Mouse (Mus musculus) heart, postnatal 0 days (tissue): ENCODE measurements around the gene Csgalnact2.

ENCODE experiments used
- CTCF ChIP-seq: IDR thresholded peaks from 2 replicates; pipeline ENCODE4 v1.5.1; 2016; ENCODE audit warnings: antibody characterized with exemption, control low read depth, low read depth
- EP300 ChIP-seq: IDR thresholded peaks from 2 replicates; pipeline ENCODE4 v1.6.1; 2016; ENCODE audit warnings: antibody characterized with exemption, low read depth

GRCm38 (mm10) chr6:118180085-118180423 is 41.1 kb upstream of the Csgalnact2 start:
- TF ChIP-seq CTCF (no peak), EP300 (no peak)
